Mouse (Mus musculus) cerebellum, adult 2 months (tissue): ENCODE measurements around the gene Slc13a2. TPM values are rescaled to one million over a fixed set of nuclear protein-coding genes. Genes with fewer than 3 reads are reported as not detected.

Experiments
- DNase-seq, 2 experiments: peaks; one replicate each; pipeline ENCODE4 v3.0.0; 2021
- H3K27ac ChIP-seq: fragments of 200-500 bp; 2 replicates; pipeline ENCODE4 v1.5.1; 2012; ENCODE audit warnings: low read length, control low read depth, inconsistent platforms; ENCODE audit not compliant: insufficient read depth
- H3K27me3 ChIP-seq: fragments of 200-500 bp; 2 replicates; pipeline ENCODE4 v1.6.1; 2012; ENCODE audit warnings: inconsistent platforms, mild to moderate bottlenecking, low read length, moderate library complexity; ENCODE audit not compliant: control insufficient read depth, insufficient read depth
- H3K4me1 ChIP-seq: fragments of 200-500 bp; 2 replicates; pipeline ENCODE4 v1.6.1; 2011; ENCODE audit warnings: low read length; ENCODE audit not compliant: control insufficient read depth, insufficient read depth
- H3K4me3 ChIP-seq: fragments of 200-500 bp; replicated peaks from 2 replicates; pipeline ENCODE3; 2011; ENCODE audit warnings: mild to moderate bottlenecking, low read depth, low read length, control low read depth; ENCODE audit not compliant: insufficient read depth
- CTCF ChIP-seq: fragments of 200-500 bp; IDR thresholded peaks from 2 replicates; pipeline ENCODE4 v1.5.1; 2011; ENCODE audit warnings: low read depth, mild to moderate bottlenecking, control low read depth, low read length, moderate library complexity, borderline replicate concordance; ENCODE audit not compliant: insufficient read depth
- POLR2A ChIP-seq: fragments of 200-500 bp; IDR thresholded peaks from 2 replicates; pipeline ENCODE4 v1.6.1; 2011; ENCODE audit warnings: low read length, control low read depth, borderline replicate concordance; ENCODE audit not compliant: insufficient read depth
- WGBS: fragments of 180-500 bp; shearing (Covaris S2); methylation state at CpG from one replicate; pipeline ENCODE4 v1.1.7; 2018; 5-methylcytosine and 5-hydroxymethylcytosine counted together
- polyA plus RNA-seq: library from polyadenylated mRNA; depleted of rRNA; stranded (reverse); fragments of >200 nt; gene quantifications from 2 replicates; pipeline ENCODE4 v1.2.3, GENCODE M21; 2012; rRNA removed

Slc13a2 gene
- polyA plus RNA-seq, 1 experiment: not detected

GRCm38 (mm10) chr11:78354905-78355304 is 67.1 kb downstream of the Slc13a2 start:
- Histone ChIP-seq H3K27me3 (no peaks in the 10 kb centered on the region), H3K27ac (no peak overlapping the region), H3K4me1 (peaks cover 7% of the 10 kb centered on the region; the same call in 1 of the 2 replicates), H3K4me3 (no peak overlapping the region)
- TF ChIP-seq CTCF (no peak), POLR2A (no peak)
- no peak for DNase-seq
- WGBS: 80% methylated on average over 6 of the region's 6 CpGs

GRCm38 (mm10) chr11:78353081-78353480 is 68.9 kb downstream of the Slc13a2 start:
- Histone ChIP-seq H3K27me3 (no peaks in the 10 kb centered on the region), H3K4me1 (peaks cover 7% of the 10 kb centered on the region; the same call in 1 of the 2 replicates), H3K27ac (no peak overlapping the region), H3K4me3 (no peak overlapping the region)
- TF ChIP-seq CTCF (no peak), POLR2A (no peak)
- DNase-seq: no peak
- WGBS: 97% methylated on average over 1 of the region's 1 CpGs

- TF ChIP-seq POLR2A (no peak), CTCF (no peak)
- H3K27ac ChIP-seq: no peak overlapping the region
- 84% methylated on average over 4 of the region's 4 CpGs for WGBS
These were observed 72.3 kb downstream of the Slc13a2 start for GRCm38 (mm10) chr11:78349441-78350358.

GRCm38 (mm10) chr11:78348474-78348873 is 73.5 kb downstream of the Slc13a2 start:
- H3K4me1 ChIP-seq: peaks cover 7% of the 10 kb centered on the region; the same call in 1 of the 2 replicates
- TF ChIP-seq CTCF: no peak
- WGBS: 54% methylated on average over 7 of the region's 7 CpGs
- no peaks in the 10 kb centered on the region for H3K27me3 ChIP-seq
- no peak overlapping the region for H3K27ac ChIP-seq
- no peak overlapping the region for H3K4me3 ChIP-seq
- DNase-seq: no peak

More at GRCm38 (mm10) chr11:78349441-78350358, 72.3 kb downstream of the Slc13a2 start:
- no peak for DNase-seq
- H3K4me1 ChIP-seq: peaks cover 2% of the 10 kb centered on the region; the same call in 1 of the 2 replicates
- no peak overlapping the region for H3K4me3 ChIP-seq
- no peaks in the 10 kb centered on the region for H3K27me3 ChIP-seq

- DNase-seq: no peak
- H3K4me3 ChIP-seq: no peak overlapping the region
- H3K27me3 ChIP-seq: no peaks in the 10 kb centered on the region
- no peak for TF ChIP-seq CTCF
- TF ChIP-seq POLR2A: no peak
- no peak overlapping the region for H3K27ac ChIP-seq
- WGBS: 72% methylated on average over 9 of the region's 9 CpGs
- H3K4me1 ChIP-seq: peaks cover 7% of the 10 kb centered on the region; the same call in 1 of the 2 replicates
These were observed 74.1 kb downstream of the Slc13a2 start for GRCm38 (mm10) chr11:78347908-78348307.

Other genes starting within 250 kb of the Slc13a2 start
- gene Nek8, start 245.5 kb downstream of the Slc13a2 start, polyA plus RNA-seq: 4.8 and 5.8 TPM in 2 replicates
- gene Tlcd1, start 245.5 kb downstream of the Slc13a2 start, polyA plus RNA-seq: 147 and 158 TPM in 2 replicates
- 1,121 and 1,182 TPM in 2 replicates for gene Rpl23a, start 238.6 kb downstream of the Slc13a2 start, polyA plus RNA-seq
- 36.6 and 38.1 TPM in 2 replicates for gene Rab34, start 233.8 kb downstream of the Slc13a2 start, polyA plus RNA-seq
- gene Proca1, start 228.8 kb downstream of the Slc13a2 start, polyA plus RNA-seq: 11.7 and 12.1 TPM in 2 replicates
- gene Sdf2, start 176.5 kb downstream of the Slc13a2 start, polyA plus RNA-seq: 121 and 124 TPM in 2 replicates
- gene Supt6, start 176.2 kb downstream of the Slc13a2 start, polyA plus RNA-seq: 48.8 and 50.3 TPM in 2 replicates
- gene 2610507B11Rik, start 160.5 kb downstream of the Slc13a2 start, polyA plus RNA-seq: 112 and 118 TPM in 2 replicates
- gene BC030499, start 131.4 kb downstream of the Slc13a2 start, polyA plus RNA-seq: 2.6 and 2.9 TPM in 2 replicates
- gene Spag5, start 120.7 kb downstream of the Slc13a2 start, polyA plus RNA-seq: 17.6 and 19.0 TPM in 2 replicates
- 2,621 and 2,670 TPM in 2 replicates for gene Aldoc, start 99.2 kb downstream of the Slc13a2 start, polyA plus RNA-seq
- gene Pigs, start 93.8 kb downstream of the Slc13a2 start, polyA plus RNA-seq: 94.2 and 98.6 TPM in 2 replicates
- 72.2 and 75.2 TPM in 2 replicates for gene Unc119, start 78.7 kb downstream of the Slc13a2 start, polyA plus RNA-seq
- gene Foxn1, start 35.7 kb downstream of the Slc13a2 start, polyA plus RNA-seq: not detected in 2 replicates
- 15.2 and 15.4 TPM in 2 replicates for gene Slc46a1, start 43.5 kb upstream of the Slc13a2 start, polyA plus RNA-seq
- 29.0 and 32.0 TPM in 2 replicates for gene Sarm1, start 75.5 kb upstream of the Slc13a2 start, polyA plus RNA-seq
- gene Vtn, start 76.9 kb upstream of the Slc13a2 start, polyA plus RNA-seq: 142 and 143 TPM in 2 replicates
- gene Sebox, start 81.2 kb upstream of the Slc13a2 start, polyA plus RNA-seq: 14.7 and 17.3 TPM in 2 replicates
- 67.9 and 69.5 TPM in 2 replicates for gene Tmem199, start 90.0 kb upstream of the Slc13a2 start, polyA plus RNA-seq
- gene Poldip2, start 90.0 kb upstream of the Slc13a2 start, polyA plus RNA-seq: 133 TPM in 2 replicates
- 36.7 and 38.0 TPM in 2 replicates for gene Tnfaip1, start 114.1 kb upstream of the Slc13a2 start, polyA plus RNA-seq
- gene Ift20, start 114.1 kb upstream of the Slc13a2 start, polyA plus RNA-seq: 83.7 and 91.8 TPM in 2 replicates
- gene Tmem97, start 128.6 kb upstream of the Slc13a2 start, polyA plus RNA-seq: 15.6 and 15.9 TPM in 2 replicates